Mouse (Mus musculus): ENCODE results near the gene Gm10644. TPM values are rescaled to one million over a fixed set of nuclear protein-coding genes. Genes with fewer than 3 reads are reported as not detected.

The Gm10644 gene
- polyA plus RNA-seq, 1 experiment from 2014 or later, result 0.44 TPM

DNA sequence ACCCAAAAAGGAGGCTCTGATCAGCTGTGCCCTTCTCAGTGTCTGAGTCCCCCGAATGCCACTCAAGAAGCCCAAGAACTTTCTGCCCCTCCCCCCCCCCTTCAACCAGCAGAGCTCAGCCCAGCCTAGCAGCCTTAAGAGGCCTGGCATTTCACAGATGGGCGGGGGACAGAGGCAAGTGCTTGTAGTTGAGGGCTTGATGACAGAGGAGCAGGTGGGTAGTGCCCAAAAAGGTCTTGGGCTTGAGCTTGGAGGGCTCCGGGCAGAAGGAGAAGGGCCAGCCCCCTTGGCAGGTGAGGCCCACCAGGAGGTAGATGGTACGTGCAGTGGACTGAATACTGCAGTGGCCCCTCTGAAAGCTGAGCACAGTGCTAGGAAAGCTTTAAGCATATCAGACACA, 19.5 kb upstream of the Gm10644 start:
- Histone ChIP-seq H3K36me3 (ENCODE audit: control insufficient read depth, insufficient read depth, low read length) (no peaks in the 10 kb centered on the region), H3K9ac (ENCODE audit: low read length) (no peak overlapping the region), H3K27ac (ENCODE audit: low read depth, low read length) (no peak overlapping the region), H3K4me3 (ENCODE audit: low read depth, low read length) (no peak overlapping the region), H3K9me3 (ENCODE audit: control insufficient read depth, low read length) (no peaks in the 10 kb centered on the region), H3K4me2 (ENCODE audit: low read depth) (no peak overlapping the region; the same call in 1 of the 2 replicates), H3K27me3 (ENCODE audit: control insufficient read depth, insufficient read depth, low read length) (no peaks in the 10 kb centered on the region), H3K4me1 (ENCODE audit: control insufficient read depth, insufficient read depth, low read length) (peaks cover 11% of the 10 kb centered on the region)
- DNase-seq (ENCODE audit: low spot score) (no peak), ATAC-seq (ENCODE audit: insufficient read depth, low FRiP score, low TSS enrichment) (no peak)
- WGBS, result 86% methylated on average over 4 of the region's 4 CpGs

DNA sequence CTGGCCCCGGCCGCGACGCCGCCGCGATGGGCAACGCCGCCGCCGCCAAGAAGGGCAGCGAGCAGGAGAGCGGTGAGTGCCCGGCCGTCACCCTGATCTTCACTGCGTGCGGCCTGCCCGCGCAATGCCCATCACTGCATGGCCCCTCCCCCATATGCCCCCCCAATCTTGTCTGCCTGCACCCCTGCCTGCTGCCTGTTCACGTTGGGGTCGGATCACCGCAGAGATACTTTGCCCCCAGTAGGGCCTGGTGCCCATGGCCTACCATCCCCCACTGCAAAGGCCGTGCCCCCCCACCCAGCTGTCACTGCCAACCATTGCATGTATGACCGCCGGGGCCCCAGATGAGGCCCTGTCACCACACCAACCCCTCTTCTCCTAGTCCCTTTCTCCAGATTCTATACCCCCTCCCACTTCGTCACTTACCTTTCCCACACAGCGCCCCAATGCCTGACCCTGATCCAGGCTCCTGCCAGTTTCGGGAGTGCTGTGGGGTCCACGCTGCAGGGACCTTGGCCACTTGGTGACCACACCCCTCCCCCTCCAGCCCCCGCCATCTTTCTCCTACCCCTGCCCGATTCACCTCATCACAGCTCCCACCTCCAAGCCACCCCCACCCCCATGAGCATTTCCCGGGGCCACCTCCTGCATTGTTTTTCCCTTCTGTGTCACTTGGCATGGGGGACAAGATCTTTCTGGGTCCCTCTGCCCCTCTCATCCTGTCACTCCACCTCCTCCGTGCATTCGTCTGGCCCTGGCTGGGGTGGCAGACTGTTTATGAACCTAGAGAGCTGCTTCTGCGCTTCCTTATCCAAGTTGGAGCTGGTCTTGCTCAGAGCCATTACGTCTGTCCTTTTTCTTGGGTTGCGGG, 18.4 kb upstream of the Gm10644 start:
- peak overlapping the region; percentile 94 for H3K4me3 ChIP-seq (ENCODE audit: low read depth, low read length)
- H3K9ac ChIP-seq (ENCODE audit: low read length), result peak overlapping the region; percentile 81
- no peaks in the 10 kb centered on the region for H3K9me3 ChIP-seq (ENCODE audit: control insufficient read depth, low read length)
- no peaks in the 10 kb centered on the region for H3K27me3 ChIP-seq (ENCODE audit: control insufficient read depth, insufficient read depth, low read length)
- peaks cover 11% of the 10 kb centered on the region for H3K4me1 ChIP-seq (ENCODE audit: control insufficient read depth, insufficient read depth, low read length)
- peak; percentile 24 for ATAC-seq (ENCODE audit: insufficient read depth, low FRiP score, low TSS enrichment)
- H3K4me2 ChIP-seq (ENCODE audit: low read depth), result peak overlapping the region; percentile 95
- H3K27ac ChIP-seq (ENCODE audit: low read depth, low read length), result peak overlapping the region; percentile 15; the same call in 1 of the 2 replicates
- 3% methylated on average over 36 of the region's 37 CpGs for WGBS
- H3K36me3 ChIP-seq (ENCODE audit: control insufficient read depth, insufficient read depth, low read length), result no peaks in the 10 kb centered on the region
- DNase-seq (ENCODE audit: low spot score), result peak; percentile 26

DNA sequence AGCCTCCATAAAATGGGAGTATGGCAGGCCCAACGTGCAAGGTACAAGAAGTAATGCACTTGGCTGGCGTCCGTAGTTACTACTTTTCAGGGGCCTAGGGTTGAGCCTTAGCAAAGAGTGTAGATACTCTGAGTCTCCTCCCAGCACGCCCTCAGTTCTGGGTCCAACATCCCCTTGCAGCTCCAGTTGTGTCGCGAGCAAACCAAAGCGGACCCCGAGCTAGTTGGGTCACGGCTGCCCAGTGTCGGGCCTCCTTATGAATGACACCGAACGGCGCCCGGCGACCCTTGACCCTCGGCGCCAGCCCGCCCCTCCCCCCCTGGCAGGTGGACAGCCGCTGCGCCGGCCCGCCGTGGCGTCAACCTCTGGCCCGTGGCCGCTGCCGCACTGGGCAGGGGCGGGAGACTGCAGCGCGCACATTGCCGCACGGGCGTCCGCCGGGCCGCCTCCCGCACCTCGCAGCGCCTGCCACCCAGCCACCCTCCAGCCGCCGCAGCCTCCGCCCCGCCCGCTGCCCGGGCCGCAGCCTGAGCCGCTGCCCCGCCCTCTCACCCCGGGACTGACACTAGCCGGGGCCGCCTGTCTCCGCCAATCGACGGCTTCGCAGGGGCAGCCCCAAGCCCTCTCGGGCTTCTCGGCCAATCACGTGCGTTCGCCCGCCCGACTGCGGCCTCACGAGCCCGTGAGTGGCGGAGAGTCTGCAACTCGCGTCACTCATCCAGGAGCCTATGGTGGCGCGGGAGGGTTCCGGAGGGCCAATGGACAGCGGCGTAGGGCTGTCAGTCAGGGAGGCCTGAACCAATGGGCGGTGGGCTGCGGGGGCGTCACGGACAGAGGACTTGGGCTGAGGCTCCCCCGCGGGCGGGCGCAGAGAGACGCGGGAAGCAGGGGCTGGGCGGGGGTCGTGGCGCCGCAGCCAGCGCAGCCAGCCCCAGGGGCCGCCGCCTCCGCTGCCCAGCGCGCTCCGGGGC, 17.4 kb upstream of the Gm10644 start, which contains the start of gene Prkaca:
Gene Prkaca, plus strand, starts transcription at position 844 of the 971 bp plus-strand sequence.
- Histone ChIP-seq H3K4me3 (ENCODE audit: low read depth, low read length) (peak within 1 kb of the TSS; percentile 94), H3K4me1 (ENCODE audit: control insufficient read depth, insufficient read depth, low read length) (peaks cover 11% of the 10 kb centered on the region), H3K27me3 (ENCODE audit: control insufficient read depth, insufficient read depth, low read length) (no peaks in the 10 kb centered on the region), H3K9me3 (ENCODE audit: control insufficient read depth, low read length) (no peaks in the 10 kb centered on the region), H3K27ac (ENCODE audit: low read depth, low read length) (peak within 1 kb of the TSS; percentile 64), H3K4me2 (ENCODE audit: low read depth) (peak within 1 kb of the TSS; percentile 95), H3K9ac (ENCODE audit: low read length) (peak within 1 kb of the TSS; percentile 81), H3K36me3 (ENCODE audit: control insufficient read depth, insufficient read depth, low read length) (peaks cover 2% of the 10 kb centered on the region)
- peak; percentile 99 for DNase-seq (ENCODE audit: low spot score)
- WGBS, result under 1% methylated on average over 82 of the region's 94 CpGs
- ATAC-seq (ENCODE audit: insufficient read depth, low FRiP score, low TSS enrichment), result peak; percentile 100

DNA sequence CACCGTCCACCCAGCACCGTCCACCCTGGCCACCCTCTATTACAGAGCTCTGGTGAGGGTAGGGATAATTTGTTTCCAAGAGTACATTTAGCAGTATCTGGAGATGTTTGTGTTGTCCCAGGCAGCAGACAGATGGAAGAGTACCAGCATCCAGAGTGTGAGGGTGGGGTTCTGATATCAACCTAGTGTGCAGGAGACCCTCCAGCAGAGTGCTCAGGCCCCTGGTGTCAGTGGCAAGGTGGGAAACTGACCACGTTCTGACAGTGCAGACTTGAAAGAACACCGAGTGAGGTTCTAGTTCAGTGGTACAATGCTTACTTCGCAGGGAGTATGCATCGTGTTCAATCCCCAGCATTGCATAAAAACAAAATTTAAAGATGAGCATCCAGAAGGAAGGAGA, 16.7 kb upstream of the Gm10644 start:
- H3K4me2 ChIP-seq (ENCODE audit: low read depth), result peak overlapping the region; percentile 90; the same call in 1 of the 2 replicates
- H3K27ac ChIP-seq (ENCODE audit: low read depth, low read length), result no peak overlapping the region

DNA sequence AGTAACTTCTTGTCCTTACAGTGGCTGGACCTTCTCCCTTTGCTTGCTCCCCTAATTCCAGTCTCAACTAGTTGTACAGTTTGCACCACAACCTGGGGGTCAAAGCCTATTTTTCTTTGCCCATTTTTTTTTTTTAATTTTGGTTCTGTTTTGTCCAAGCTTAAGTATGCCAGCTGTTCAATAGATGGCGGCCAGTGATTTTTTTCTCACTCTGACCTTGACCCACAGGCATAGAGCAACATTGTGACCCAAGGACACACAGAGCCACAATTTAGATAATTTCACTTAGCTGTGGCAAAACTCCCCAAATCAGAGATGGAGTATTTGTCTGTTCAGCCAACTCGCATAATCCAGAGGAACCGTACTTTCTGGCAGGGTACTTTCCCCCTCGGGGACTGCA, 16.1 kb upstream of the Gm10644 start:
- H3K27me3 ChIP-seq (ENCODE audit: control insufficient read depth, insufficient read depth, low read length), result no peaks in the 10 kb centered on the region
- H3K4me3 ChIP-seq (ENCODE audit: low read depth, low read length), result no peak overlapping the region
- 95% methylated on average over 4 of the region's 4 CpGs for WGBS
- H3K4me1 ChIP-seq (ENCODE audit: control insufficient read depth, insufficient read depth, low read length), result peaks cover 11% of the 10 kb centered on the region
- H3K27ac ChIP-seq (ENCODE audit: low read depth, low read length), result no peak overlapping the region
- H3K9me3 ChIP-seq (ENCODE audit: control insufficient read depth, low read length), result no peaks in the 10 kb centered on the region
- ATAC-seq (ENCODE audit: insufficient read depth, low FRiP score, low TSS enrichment) (no peak), DNase-seq (ENCODE audit: low spot score) (no peak)
- no peak overlapping the region for H3K4me2 ChIP-seq (ENCODE audit: low read depth)
- peaks cover 2% of the 10 kb centered on the region for H3K36me3 ChIP-seq (ENCODE audit: control insufficient read depth, insufficient read depth, low read length)
- no peak overlapping the region for H3K9ac ChIP-seq (ENCODE audit: low read length)

More for the DNA sequence above, 16.7 kb upstream of the Gm10644 start:
- peak overlapping the region; percentile 94; the same call in 1 of the 2 replicates for H3K4me3 ChIP-seq (ENCODE audit: low read depth, low read length)
- H3K9ac ChIP-seq (ENCODE audit: low read length), result no peak overlapping the region
- peaks cover 2% of the 10 kb centered on the region for H3K36me3 ChIP-seq (ENCODE audit: control insufficient read depth, insufficient read depth, low read length)
- DNase-seq (ENCODE audit: low spot score) (no peak), ATAC-seq (ENCODE audit: insufficient read depth, low FRiP score, low TSS enrichment) (no peak)
- no peaks in the 10 kb centered on the region for H3K9me3 ChIP-seq (ENCODE audit: control insufficient read depth, low read length)
- 77% methylated on average over 6 of the region's 6 CpGs for WGBS
- H3K4me1 ChIP-seq (ENCODE audit: control insufficient read depth, insufficient read depth, low read length), result peaks cover 11% of the 10 kb centered on the region
- no peaks in the 10 kb centered on the region for H3K27me3 ChIP-seq (ENCODE audit: control insufficient read depth, insufficient read depth, low read length)

DNA sequence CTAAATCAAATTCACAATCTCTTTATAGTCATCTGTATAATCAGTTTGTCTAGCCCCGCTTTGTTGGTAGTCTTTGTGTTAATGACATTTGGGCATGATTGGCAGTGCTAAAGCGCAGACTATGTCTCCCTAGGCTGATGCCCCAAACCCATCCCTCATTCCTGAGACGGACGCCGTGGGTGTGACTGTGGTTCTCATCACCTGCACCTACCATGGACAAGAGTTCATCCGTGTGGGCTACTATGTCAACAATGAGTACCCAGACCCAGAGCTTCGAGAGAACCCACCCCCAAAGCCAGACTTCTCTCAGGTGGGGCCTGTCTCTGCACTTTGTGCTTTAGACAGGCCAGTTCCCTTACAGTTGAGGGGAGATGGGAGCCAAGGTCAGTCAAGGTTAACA, 12.7 kb upstream of the Gm10644 start:
- no peak overlapping the region for H3K9ac ChIP-seq (ENCODE audit: low read length)
- 93% methylated on average over 7 of the region's 7 CpGs for WGBS
- peaks cover 4% of the 10 kb centered on the region for H3K36me3 ChIP-seq (ENCODE audit: control insufficient read depth, insufficient read depth, low read length)

DNA sequence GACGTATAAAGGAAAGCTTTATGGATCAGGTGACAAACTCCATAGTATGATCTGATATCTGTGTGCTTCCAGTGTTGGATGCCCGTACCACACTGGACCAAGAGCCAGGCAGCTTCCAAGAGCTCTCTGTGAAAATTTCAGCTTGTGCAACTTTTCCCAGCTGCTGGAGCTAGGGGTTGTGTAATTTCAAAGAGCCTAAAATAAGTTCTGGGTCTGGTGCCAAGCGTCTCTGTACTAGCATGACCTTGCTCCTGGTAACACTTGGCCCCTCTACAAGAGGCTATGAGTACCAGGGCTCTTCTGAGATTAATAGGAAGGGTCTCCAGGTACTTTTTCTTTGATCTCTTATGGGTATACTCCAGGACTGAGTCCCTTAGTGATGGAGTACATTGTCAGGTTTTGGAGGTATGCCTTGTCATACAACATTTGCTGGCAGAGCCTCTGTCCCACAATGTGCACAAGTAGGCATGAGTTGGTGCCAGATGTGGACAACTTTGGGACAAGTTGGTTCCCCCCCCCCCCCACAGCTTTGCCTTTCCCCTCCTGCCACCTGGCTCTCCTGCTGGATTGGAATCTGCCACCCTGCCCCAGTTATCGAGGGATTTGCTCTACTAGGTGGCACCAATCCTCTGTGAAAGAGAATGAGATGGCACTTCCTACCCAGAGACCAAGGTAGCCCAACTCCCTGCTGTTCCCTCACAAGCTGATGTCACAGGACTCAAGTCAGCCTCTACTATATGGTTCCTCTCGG, 9.2 kb upstream of the Gm10644 start:
- Histone ChIP-seq H3K4me2 (ENCODE audit: low read depth) (no peak overlapping the region), H3K27ac (ENCODE audit: low read depth, low read length) (no peak overlapping the region), H3K36me3 (ENCODE audit: control insufficient read depth, insufficient read depth, low read length) (peaks cover 4% of the 10 kb centered on the region), H3K9me3 (ENCODE audit: control insufficient read depth, low read length) (no peaks in the 10 kb centered on the region), H3K27me3 (ENCODE audit: control insufficient read depth, insufficient read depth, low read length) (no peaks in the 10 kb centered on the region), H3K4me3 (ENCODE audit: low read depth, low read length) (no peak overlapping the region), H3K9ac (ENCODE audit: low read length) (no peak overlapping the region), H3K4me1 (ENCODE audit: control insufficient read depth, insufficient read depth, low read length) (no peaks in the 10 kb centered on the region)
- 88% methylated on average over 5 of the region's 5 CpGs for WGBS
- DNase-seq (ENCODE audit: low spot score), result no peak
- no peak for ATAC-seq (ENCODE audit: insufficient read depth, low FRiP score, low TSS enrichment)

More for the DNA sequence above, 12.7 kb upstream of the Gm10644 start:
- H3K27ac ChIP-seq (ENCODE audit: low read depth, low read length), result no peak overlapping the region
- DNase-seq (ENCODE audit: low spot score), result no peak
- no peaks in the 10 kb centered on the region for H3K9me3 ChIP-seq (ENCODE audit: control insufficient read depth, low read length)
- H3K4me3 ChIP-seq (ENCODE audit: low read depth, low read length), result no peak overlapping the region
- H3K4me1 ChIP-seq (ENCODE audit: control insufficient read depth, insufficient read depth, low read length), result peaks cover 4% of the 10 kb centered on the region; the same call in 1 of the 2 replicates
- no peak overlapping the region for H3K4me2 ChIP-seq (ENCODE audit: low read depth)
- no peaks in the 10 kb centered on the region for H3K27me3 ChIP-seq (ENCODE audit: control insufficient read depth, insufficient read depth, low read length)
- no peak for ATAC-seq (ENCODE audit: insufficient read depth, low FRiP score, low TSS enrichment)

DNA sequence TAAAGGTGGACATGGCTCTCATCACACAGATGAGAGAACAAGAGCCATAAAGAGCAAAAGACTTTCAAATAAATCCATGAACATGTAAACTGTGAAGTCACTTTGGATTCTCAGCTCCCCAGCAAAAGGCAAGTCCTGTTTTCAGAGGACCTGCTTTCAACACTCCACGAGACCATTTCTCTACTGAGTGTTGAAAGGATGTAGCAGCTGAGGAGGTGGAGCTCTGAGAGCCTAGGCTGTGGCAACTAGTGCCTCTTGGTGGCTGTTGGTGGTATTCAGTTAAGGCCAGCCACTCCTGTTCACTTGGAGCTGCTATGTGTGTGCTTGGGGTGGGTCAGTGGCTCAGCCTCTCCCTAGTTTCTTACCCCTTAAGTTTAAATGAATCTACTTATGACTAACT, 1.8 kb upstream of the Gm10644 start:
- DNase-seq (ENCODE audit: low spot score) (no peak), ATAC-seq (ENCODE audit: insufficient read depth, low FRiP score, low TSS enrichment) (no peak)
- WGBS, result 38% methylated on average over 1 of the region's 1 CpGs
- H3K9me3 ChIP-seq (ENCODE audit: control insufficient read depth, low read length), result no peaks in the 10 kb centered on the region
- no peak overlapping the region for H3K27ac ChIP-seq (ENCODE audit: low read depth, low read length)
- H3K36me3 ChIP-seq (ENCODE audit: control insufficient read depth, insufficient read depth, low read length), result no peaks in the 10 kb centered on the region
- H3K9ac ChIP-seq (ENCODE audit: low read length), result no peak overlapping the region
- H3K27me3 ChIP-seq (ENCODE audit: control insufficient read depth, insufficient read depth, low read length), result no peaks in the 10 kb centered on the region
- peak overlapping the region; percentile 88 for H3K4me2 ChIP-seq (ENCODE audit: low read depth)
- H3K4me1 ChIP-seq (ENCODE audit: control insufficient read depth, insufficient read depth, low read length), result peaks cover 5% of the 10 kb centered on the region; the same call in 1 of the 2 replicates
- H3K4me3 ChIP-seq (ENCODE audit: low read depth, low read length), result peak overlapping the region; percentile 52

Measured in neural tube, embryonic 11.5 days (tissue).